ENCODE assay signal across 11 mouse cellular contexts in the genomic region with DNA sequence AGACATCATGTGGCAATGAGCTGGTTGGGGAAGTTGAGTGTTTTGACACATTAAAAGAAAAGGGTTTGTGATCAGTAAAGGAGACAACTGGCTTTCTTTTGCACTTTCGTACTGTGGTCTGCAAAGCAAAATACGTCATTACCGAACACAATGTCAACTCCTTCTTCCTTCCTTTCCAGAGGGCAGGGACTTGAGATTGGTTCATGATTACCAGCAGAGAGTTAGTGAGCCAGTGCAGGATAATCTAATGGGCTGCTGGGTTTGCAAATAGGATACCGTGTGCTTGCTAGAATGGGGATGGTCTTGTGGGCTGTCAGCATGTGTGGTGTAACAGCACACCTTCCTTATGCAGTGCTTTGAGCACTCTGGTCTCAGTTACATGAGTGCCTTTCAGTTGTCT. TPM values are rescaled to one million over a fixed set of nuclear protein-coding genes. Genes with fewer than 3 reads are reported as not detected.
DNase-seq lines count a peak whose midpoint lies in the region; ATAC-seq and TF ChIP-seq lines count a peak whose summit lies in the region.
"Had no signal": no experiment of that assay in that cellular context is flagged by ENCODE, and none has a peak within 500 bp of the region (broad histone marks: within the 10 kb centered on the region; RNA-seq: fewer than 3 reads in every experiment).

No protein-coding gene starts in this region.

- ATAC-seq in kidney, embryonic 14.5 days (ENCODE audit: low FRiP score, low TSS enrichment): peak; percentile 85
- ATAC-seq in liver, embryonic 15.5 days (ENCODE audit: insufficient read depth): no peak
- no peak for ATAC-seq in erythroblast, adult 5-6 weeks (replicated peaks; ENCODE audit: low FRiP score, poor library complexity, severe bottlenecking)
- ATAC-seq: forebrain, embryonic 13.5 days had no signal

- no peak overlapping the region; the same call in 1 of the 2 replicates for H3K4me2 ChIP-seq in kidney, embryonic 14.5 days (replicated peaks; ENCODE audit: low read depth, low read length)
- H3K4me2 ChIP-seq in liver, embryonic 15.5 days: peak overlapping the region; percentile 27
- H3K4me2 ChIP-seq: forebrain, embryonic 13.5 days had no signal

- no peak overlapping the region for H3K9ac ChIP-seq in kidney, embryonic 14.5 days (ENCODE audit: low read depth, low read length)
- no peak overlapping the region for H3K9ac ChIP-seq in liver, embryonic 15.5 days
- H3K9ac ChIP-seq: forebrain, embryonic 13.5 days had no signal

- no peaks in the 10 kb centered on the region for H3K9me3 ChIP-seq in kidney, embryonic 14.5 days (ENCODE audit: control insufficient read depth, low read length)
- no peaks in the 10 kb centered on the region for H3K9me3 ChIP-seq in liver, embryonic 15.5 days (replicated peaks)
- H3K9me3 ChIP-seq: forebrain, embryonic 13.5 days had no signal

- DNase-seq in kidney, adult 8-10 months: no peak
- peak; percentile 17 to 21 for DNase-seq in B cell, adult 2 months
- no peak for DNase-seq in right cerebral cortex, adult 18-20 months
- DNase-seq in layer of hippocampus, postnatal 25 days (ENCODE audit: extremely low spot score in 1 of 2, low spot score in 1 of 2): no peak
- DNase-seq: cerebellum, postnatal 36 days had no signal

- TF ChIP-seq POLR2A in bone marrow, adult 2 months (IDR thresholded peaks at IDR 0.05; ENCODE audit: borderline replicate concordance, control insufficient read depth, low read depth, low read length): no peak

- WGBS in kidney, embryonic 14.5 days: 29% methylated on average over 4 of the region's 4 CpGs
- 7% methylated on average over 4 of the region's 4 CpGs for WGBS in bone marrow, adult 2 months
- WGBS in liver, embryonic 15.5 days (ENCODE audit: insufficient replicate concordance): 18% methylated on average over 4 of the region's 4 CpGs

- no peaks in the 10 kb centered on the region for H3K27me3 ChIP-seq in kidney, embryonic 14.5 days (ENCODE audit: control insufficient read depth, insufficient read depth, low read length)
- peaks cover 2% of the 10 kb centered on the region; the same call in 1 of the 2 replicates for H3K27me3 ChIP-seq in liver, embryonic 15.5 days
- H3K27me3 ChIP-seq: forebrain, embryonic 13.5 days had no signal

- peaks cover 49% of the 10 kb centered on the region for H3K4me1 ChIP-seq in kidney, embryonic 14.5 days (ENCODE audit: control insufficient read depth, insufficient read depth, low read length)
- peaks cover 5% of the 10 kb centered on the region; the same call in 1 of the 2 replicates for H3K4me1 ChIP-seq in bone marrow, adult 2 months (ENCODE audit: control insufficient read depth, insufficient read depth, low read length)
- H3K4me1 ChIP-seq in liver, embryonic 15.5 days (replicated peaks): peaks cover 36% of the 10 kb centered on the region

- H3K4me3 ChIP-seq in kidney, embryonic 14.5 days (ENCODE audit: low read length): no peak overlapping the region
- peak overlapping the region; percentile 37 for H3K4me3 ChIP-seq in bone marrow, adult 2 months (replicated peaks; ENCODE audit: control insufficient read depth, low read depth, low read length)
- H3K4me3 ChIP-seq in liver, embryonic 15.5 days (replicated peaks): no peak overlapping the region
- H3K4me3 ChIP-seq: forebrain, embryonic 13.5 days had no signal

- peaks cover 2% of the 10 kb centered on the region; the same call in 1 of the 2 replicates for H3K36me3 ChIP-seq in kidney, embryonic 14.5 days (ENCODE audit: control insufficient read depth, insufficient read depth, low read length)
- no peaks in the 10 kb centered on the region for H3K36me3 ChIP-seq in liver, embryonic 15.5 days (replicated peaks)

- no peak for TF ChIP-seq CTCF in bone marrow, adult 2 months (IDR thresholded peaks at IDR 0.05; ENCODE audit: control insufficient read depth, insufficient read depth, low read length)

- H3K27ac ChIP-seq in kidney, embryonic 14.5 days (ENCODE audit: low read depth, low read length): no peak overlapping the region
- H3K27ac ChIP-seq in bone marrow, adult 2 months (ENCODE audit: control insufficient read depth, insufficient read depth, low read depth, low read length, poor library complexity): peak overlapping the region; percentile 74; the same call in 1 of the 2 replicates
- H3K27ac ChIP-seq in liver, embryonic 15.5 days (replicated peaks): 0 out of 2 replicates have a peak overlapping the region, but pooled peaks have one; percentile 19
- H3K27ac ChIP-seq: forebrain, embryonic 13.5 days had no signal

RNA-seq across cellular contexts. Expression of a gene that starts 8.1 kb away (rescaled TPM):
- 18.3 and 26.1 TPM in 2 replicates for polyA plus RNA-seq in kidney, embryonic 14.5 days (2014; fragmentation: Nextera tagmentation; extraction: Ambion mirVana)
- 9.0 and 20.0 TPM in 2 replicates for polyA plus RNA-seq in bone marrow, adult 2 months (2011; ENCODE audit: insufficient read depth, insufficient read length, low replicate concordance, missing spikeins)
- polyA plus RNA-seq in liver, embryonic 15.5 days (2015; fragmentation: Nextera tagmentation; extraction: Ambion mirVana): 3.8 and 3.9 TPM in 2 replicates
- total RNA-seq in erythroblast, adult 5-6 weeks (2015; ENCODE audit: low replicate concordance): 5.2 and 12.9 TPM in 2 replicates
- 7.7 and 11.8 TPM in 2 replicates for total RNA-seq in erythroblast, adult 5-6 weeks (2017; ENCODE audit: low replicate concordance)
- total RNA-seq in layer of hippocampus, postnatal 25 days (2021): 100 to 1,000 TPM; 188 to 210 TPM
- total RNA-seq: MEL had no signal

Comparison
In these comparisons a context has a peak if more than half of its experiments do, and no peak if none do; other contexts are left out.
1. DNase-seq: peak in B cell, adult 2 months (2 of 2); none in kidney, adult 8-10 months (0 of 2), right cerebral cortex, adult 18-20 months (single experiment) and layer of hippocampus, postnatal 25 days (0 of 2).